Mouse (Mus musculus): ENCODE measurements around the gene Vamp8. TPM values are rescaled to one million over a fixed set of nuclear protein-coding genes. Genes with fewer than 3 reads are reported as not detected.

Gene Vamp8
- total RNA-seq, 2 experiments from 2014 or later = 95.9 to 102 TPM

DNA sequence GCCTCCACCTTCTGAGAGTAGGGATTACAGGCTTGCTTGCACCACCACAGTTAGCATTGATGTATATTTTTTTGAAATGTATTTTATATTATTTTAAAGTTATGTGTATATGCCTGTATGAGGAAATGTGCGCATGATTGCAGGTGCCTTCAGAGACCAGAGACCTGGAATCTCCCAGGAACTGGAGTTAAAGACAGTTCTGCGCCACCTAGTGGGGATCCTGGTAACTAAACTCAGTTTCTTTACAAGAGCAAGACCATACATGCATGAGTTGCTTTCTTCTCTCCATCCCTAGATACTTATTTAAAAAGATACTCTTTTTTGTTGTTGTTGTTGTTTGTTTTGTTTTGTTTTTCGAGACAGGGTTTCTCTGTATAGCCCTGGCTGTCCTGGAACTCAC, 19.1 kb upstream of the Vamp8 start:
- intact Hi-C loops (cut with DNase I) = loop anchor here (5.0 kb wide), 2 partner anchors 47 to 127 kb away; no protein-coding TSS in a partner anchor
- DNase-seq = peak; percentile 55 to 79

DNA sequence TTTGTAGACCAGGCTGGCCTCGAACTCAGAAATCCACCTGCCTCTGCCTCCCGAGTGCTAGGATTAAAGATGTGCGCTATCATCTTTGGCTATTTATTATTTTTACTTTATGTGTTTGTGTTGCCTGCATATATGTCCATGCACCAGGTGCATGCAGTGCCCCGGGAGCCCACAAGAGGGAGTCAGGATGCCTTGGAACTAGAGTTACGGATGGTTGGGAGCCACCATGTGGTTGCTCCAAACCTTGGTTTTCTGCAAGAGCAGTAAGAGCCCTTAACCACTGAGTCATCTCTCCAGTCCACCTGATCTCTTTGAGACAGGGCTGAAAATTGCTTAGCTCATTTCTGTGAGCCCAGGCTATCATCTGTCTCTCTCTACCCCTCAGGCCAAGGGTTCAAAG, 16.6 kb upstream of the Vamp8 start:
- peak; percentile 87 to 92 for DNase-seq
- intact Hi-C loops (cut with DNase I) = loop anchor here (1.0 to 5.0 kb wide), 3 partner anchors 45 to 159 kb away; no protein-coding TSS in a partner anchor

DNA sequence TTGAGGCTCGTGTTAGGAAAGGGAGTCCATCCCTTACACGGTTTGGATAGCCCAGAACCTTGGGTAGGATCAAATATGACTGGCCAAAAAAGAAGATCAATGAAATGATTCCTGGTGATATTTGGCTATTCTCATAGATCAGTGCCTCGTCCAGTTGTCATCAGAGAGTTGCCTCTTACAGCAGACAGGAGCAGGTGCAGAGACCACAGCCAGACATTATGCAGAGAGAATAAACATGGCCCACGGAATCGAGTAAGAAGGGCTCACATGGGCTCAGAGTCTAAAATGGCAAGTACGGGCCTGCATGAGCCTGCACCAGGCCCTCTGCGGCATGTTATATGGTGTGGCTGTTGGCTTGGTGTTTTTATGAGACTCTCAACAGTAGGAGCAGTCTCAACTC, 14.9 kb upstream of the Vamp8 start:
- no peak for DNase-seq
- intact Hi-C loops (cut with DNase I) = loop anchor here (5.0 kb wide), 2 partner anchors 43 to 123 kb away; no protein-coding TSS in a partner anchor

DNA sequence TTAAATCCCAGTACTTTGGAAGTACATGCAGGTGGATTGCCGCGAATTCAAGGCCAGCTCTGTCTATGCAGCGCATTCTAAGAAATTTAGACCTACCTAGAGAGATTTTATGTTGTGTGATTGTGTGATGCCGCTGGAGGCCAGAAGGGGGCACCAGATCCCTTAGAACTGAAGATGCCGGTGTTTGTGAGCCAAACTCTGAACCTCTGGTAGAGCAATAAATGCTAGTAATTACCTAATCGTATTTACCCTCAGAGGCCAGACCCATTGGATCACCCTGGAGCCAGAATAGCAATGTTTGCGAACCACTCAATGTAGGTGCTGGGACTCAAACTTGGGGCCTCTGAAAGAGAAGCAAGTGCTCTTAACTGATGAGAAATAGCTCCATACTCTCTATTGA, 11.4 kb upstream of the Vamp8 start:
- intact Hi-C loops (cut with DNase I) = no loop called here
- DNase-seq = peak; percentile 78 to 88

DNA sequence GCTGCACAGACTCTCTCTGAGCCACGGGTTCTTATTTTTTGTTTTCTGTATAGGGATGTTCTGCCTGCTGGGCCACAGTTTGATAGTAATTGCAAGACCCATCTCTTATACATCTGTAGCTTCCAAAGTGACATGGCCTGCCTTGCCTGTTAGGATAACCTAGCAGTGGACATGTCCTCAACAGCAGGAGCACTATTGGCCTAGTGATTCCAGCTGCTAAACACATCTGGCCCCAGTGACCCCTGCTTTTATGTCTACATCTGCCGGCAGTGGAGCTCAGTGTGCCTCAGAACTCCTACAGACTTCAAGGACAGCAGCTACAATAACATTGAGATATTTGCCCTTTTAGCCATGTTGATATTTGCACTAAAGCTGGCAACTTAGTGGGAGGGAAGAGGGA, 9.5 kb upstream of the Vamp8 start:
- intact Hi-C loops (cut with DNase I) = no loop called here
- DNase-seq = no peak

DNA sequence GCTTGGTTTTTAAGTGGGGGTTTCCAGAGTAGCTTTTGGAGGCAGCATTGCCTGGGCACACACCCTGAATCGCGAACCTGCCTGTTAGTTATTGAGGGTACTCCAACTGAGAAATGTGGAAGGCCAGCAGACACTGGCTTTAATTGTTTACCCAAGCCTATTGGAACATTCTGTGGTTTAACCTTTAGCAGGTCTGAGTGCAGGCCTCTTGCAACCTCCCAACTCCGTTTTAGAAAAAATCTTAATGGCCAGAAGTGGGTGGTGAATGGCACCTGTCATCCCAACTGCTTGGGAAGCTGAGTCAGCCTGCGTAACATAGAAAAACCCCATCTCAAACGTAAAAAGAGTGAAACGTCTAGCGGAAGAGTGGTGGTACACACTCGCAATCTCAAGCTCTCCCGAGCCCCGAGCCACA, 6.3 kb upstream of the Vamp8 start:
- intact Hi-C loops (cut with DNase I) = no loop called here
- DNase-seq = no peak

DNA sequence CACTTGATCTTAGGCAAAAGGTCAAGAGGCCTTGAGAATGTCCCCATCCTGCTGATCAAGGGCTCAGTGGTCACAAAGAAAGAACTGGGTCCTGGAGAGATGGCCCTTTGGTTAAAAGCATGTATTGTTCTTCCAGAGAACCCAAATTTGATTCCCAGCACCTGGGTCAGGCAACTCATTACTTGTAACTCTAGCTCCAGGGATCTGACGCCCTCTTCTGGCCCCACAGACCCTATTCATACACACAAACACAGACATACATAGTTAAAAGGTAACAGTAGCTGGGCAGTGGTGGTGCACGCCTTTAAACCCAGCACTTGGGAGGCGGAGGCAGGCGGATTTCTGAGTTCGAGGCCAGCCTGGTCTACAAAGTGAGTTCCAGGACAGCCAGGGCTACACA, 1.8 kb upstream of the Vamp8 start:
- no peak for DNase-seq
- intact Hi-C loops (cut with DNase I) = loop anchor here (5.0 kb wide), 1 partner anchor 110 kb away; no protein-coding TSS in a partner anchor

DNA sequence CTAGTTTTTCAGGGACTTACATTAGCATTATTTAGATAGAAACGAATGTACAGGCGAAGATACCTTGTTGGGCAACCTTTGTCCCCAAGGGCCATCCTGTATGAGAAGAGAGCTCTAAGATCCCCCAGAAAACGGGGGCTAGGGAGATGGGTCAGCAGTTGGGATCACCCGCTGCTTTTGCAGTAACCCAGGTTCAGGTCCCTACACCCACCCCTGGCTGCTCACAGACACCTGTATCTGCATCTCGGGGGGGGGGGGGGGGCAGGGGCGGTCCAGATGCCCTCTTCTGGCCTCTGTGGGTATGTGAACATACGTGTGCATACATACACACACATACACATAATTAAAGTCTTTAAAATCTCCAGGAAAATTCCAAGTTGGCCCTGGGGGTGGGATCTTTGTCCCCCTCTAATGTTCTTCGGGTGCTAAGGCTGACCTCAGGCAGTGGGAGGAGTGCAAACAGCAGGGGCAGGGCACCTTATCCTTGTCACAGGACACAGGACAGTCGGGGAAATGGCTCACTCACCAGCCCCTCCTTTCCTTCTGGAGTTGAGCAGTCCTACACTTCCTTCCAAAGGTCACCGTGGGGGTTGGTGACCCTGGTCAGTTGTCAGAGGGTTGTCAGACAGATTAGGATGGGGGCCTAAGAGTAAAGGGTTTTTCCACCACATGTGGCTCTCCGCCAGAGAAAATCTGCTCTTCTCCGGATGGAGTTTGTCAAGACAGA, 455 bp upstream of the Vamp8 start:
- peak; percentile 77 to 80 for DNase-seq
- intact Hi-C loops (cut with DNase I) = loop anchor here (5.0 kb wide), 1 partner anchor 109 kb away; no protein-coding TSS in a partner anchor

DNA sequence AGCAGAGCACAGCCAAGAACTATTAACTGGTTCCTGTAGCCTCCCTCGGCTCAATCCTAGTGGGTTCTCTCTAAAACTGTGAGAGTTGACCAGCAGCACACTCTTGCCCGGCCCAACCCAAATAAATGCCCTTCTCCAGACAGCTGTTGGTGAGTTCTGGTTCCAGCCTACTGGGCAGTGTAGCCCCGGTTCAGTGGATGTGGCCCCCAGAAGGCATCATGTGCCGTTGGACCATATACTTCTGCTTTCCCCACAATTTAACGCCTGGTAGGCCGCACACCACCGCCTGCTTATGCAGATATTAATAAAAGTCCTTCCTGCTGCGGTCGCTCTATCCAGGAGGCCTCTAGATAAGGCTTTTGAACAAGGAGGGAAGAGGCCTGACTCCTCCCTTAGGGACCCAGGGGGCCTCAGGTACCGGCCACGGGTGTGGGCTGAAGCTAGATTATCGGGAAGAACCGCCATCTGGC, 997 bp downstream of the Vamp8 start:
- DNase-seq = no peak
- intact Hi-C loops (cut with DNase I) = no loop called here

DNA sequence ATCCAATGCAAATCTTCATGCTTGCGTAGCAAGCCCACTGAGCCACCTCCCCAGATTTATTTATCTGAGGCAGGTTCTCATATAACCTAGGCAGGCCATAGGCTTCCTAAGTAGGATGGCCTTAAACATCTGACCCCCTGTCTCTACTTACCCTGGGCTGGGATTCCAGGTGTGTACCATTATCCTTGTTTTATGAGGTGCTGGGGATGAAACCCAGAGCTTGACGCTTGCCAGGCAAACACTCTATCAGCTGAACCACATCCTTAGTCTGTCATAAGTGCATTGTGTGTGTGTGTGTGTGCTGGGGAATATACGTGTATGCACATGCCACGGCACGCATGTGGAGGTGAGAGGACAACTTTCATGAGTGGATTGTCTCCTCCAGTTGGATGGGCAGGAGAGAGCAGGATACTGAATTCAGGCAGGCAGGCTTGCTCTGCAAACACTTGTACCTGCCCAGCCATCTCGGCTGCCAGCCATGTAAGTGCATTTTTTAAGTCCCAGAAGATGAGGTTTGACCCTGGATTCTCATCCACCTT, 1.6 kb downstream of the Vamp8 start:
- intact Hi-C loops (cut with DNase I) = no loop called here
- no peak for DNase-seq

DNA sequence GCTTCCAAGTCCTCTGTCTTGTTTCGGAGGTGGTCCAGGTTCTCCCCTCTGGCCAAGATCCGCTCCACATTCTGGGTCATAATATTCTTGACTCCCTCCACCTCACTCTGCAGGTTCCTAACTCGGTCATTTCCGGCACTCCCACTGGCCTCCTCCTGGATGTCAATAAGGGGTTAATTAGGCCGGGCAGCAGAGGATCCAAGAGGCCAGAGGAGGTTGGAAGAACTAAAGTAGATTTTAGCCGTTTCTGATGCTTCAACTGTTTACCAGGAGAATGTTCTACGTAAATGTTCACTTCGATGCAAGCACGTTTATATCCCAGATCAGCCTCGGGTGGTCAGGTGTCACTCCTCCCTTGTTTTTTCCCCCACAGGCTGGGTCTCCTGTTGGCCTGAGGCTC, 2.2 kb downstream of the Vamp8 start:
- intact Hi-C loops (cut with DNase I) = no loop called here
- DNase-seq = no peak

DNA sequence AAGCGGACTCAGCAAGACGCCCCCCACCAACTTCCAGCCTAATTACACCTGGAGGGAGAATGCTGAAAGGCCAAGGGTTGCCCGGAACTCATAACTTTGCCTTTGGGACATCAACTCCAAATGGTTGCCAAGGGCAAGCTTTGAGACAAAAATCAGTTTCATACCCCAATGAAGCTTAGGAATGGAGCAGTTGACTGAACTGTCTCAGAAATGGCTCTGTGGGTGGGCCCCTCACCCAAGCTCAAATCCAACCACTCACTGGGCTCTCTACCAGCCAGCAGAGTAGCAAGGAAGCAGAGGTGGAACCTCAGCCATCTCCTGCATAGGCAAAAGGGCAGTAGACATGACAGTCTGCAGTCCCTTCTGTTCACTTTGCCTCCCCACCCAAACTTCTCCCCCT, 2.7 kb downstream of the Vamp8 start:
- intact Hi-C loops (cut with DNase I) = no loop called here

DNA sequence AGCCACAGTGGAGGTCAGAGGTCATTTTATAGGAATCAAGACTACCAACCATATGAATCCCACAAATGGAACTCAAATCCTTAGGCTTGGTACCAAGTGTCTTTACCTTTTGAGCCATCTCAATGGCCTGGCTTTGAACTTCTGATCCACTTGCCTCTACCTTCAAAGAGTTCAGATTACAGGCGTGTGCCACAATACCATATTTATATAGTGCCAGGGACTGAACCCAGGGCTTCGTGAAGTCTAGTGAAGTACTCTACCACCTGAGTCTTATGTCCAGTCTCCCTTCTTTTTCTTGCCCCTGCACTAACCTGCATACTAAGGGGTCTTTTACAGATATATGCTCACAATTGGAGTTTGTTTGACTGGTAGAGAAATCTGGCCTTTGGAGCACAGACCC, 3.9 kb downstream of the Vamp8 start:
- DNase-seq = no peak
- intact Hi-C loops (cut with DNase I) = no loop called here

More for the DNA sequence above, 2.7 kb downstream of the Vamp8 start:
- DNase-seq = no peak

DNA sequence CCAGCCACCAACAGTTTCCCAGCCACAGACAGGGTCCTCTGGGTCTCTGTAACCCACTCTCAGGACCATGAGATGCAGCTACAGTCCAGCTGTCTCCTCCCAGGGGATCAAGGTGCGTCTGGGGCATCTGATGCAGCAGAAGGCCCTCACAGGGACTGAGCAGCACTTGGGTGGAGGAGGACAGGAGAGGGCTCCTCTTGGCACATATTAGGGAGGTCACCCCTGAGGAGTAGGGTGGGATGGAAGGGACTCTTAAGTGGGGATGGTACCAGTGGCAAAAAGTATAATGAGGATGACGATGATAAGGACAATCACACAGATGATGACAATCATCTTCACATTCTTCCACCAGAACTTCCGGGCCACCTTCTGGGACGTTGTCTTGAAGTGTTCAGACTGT, 5.2 kb downstream of the Vamp8 start:
- no peak for DNase-seq
- intact Hi-C loops (cut with DNase I) = no loop called here

DNA sequence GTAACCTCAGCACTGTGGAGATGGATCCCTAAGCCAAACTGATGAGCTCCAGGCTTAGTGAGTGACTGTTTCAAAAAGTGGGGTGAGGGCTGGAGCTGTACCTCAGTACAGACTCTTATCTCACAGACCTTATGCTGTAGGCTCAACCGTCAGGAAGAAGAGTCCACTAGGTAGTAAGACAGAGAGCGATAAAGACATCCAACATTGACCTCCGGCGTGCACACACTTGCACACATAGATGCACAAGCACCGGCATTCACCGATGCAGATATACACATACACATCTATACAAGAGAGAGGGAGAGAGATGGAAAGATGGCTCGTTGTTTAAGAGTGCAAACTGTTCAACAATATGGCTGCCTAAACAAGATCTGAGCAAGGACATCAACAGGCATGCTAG, 6.6 kb downstream of the Vamp8 start:
- intact Hi-C loops (cut with DNase I) = no loop called here

DNA sequence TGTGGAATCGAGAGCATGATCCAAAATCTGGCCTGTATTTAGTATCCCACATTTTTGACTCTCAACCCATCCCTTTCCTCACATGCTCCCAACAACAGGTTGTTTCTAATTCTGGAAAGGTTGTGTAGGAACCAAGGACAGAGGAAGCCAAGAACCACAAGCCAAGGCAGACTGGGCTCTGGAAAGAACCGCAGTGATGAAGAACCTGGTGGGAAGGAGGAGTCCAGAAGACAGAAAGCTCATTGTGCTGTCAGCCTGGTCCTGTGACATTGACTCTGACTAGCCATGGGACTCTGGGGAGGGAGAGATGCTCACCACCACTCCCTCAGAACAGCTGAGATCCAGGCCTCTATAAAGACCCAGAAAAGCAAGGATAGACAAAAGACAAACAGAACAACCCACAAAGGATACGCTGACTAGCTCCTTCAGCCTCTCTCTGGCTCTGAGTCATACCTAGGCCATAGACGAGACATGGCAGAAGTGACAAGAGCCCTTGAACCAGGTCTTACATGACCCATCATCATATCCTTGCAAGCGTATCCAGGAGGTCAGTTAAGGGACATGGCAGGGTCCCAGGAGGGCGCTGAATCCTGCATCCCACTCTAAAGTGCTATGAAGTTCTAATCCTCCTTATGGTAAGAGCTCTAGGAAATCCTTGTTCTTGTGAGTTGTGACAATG, 7.2 kb downstream of the Vamp8 start:
- DNase-seq = no peak
- intact Hi-C loops (cut with DNase I) = no loop called here

More for the DNA sequence above, 6.6 kb downstream of the Vamp8 start:
- no peak for DNase-seq

DNA sequence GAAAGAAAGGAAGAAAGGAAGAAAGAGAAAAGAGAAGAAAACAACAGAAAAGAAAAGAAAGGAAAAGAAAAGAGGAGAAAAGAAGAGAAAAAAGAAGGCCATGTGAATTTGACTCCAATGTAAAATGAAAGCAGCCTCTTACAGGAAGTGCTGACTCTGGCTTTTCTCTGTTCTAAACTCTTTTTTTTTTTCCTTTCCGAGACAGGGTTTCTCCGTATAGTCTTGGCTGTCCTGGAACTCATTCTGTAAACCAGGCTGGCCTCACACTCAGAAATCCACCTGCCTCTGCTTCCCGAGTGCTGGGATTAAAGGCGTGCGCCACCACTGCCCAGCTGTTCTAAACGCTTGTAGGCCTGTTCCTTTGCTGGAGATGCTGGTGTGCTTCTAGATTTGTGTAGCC, 8.0 kb downstream of the Vamp8 start:
- no peak for DNase-seq
- intact Hi-C loops (cut with DNase I) = no loop called here

DNA sequence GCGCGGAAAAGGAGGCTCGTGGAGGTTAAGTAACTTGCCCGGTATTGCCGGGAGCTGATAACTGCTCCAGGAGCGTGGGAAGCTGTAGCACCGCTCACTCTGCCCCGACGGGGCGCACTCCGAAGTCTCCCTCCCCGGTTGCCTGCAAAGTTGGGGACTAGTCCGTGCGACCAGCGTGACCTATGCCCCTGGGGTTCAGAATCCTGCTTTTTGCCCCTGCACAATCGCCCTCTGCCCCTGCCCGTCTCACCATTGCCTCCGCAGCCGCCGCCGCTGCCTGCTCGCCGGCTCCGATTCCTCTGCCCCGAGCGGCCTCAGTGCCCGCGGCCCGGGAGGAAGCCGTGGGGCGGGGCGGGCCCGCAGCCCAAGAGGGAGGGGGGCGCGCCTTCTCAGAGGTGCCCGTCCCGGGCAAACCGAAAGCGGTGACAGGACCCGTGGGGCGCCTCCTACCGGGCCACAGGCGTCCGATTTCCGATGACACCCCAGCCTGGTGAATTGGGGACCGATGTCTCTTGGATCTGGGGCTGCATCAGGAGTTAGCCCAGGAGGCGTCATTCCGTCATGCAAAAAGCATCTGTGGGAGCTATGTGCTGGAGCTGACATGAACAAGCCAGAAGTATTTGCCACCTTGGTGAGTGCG, 10.3 kb downstream of the Vamp8 start, which contains the start of gene Vamp5:
Vamp5 (minus strand) TSS at position 338 of the 640 bp plus-strand sequence.
- intact Hi-C loops (cut with DNase I) = no loop called here
- peak; percentile 88 for DNase-seq

DNA sequence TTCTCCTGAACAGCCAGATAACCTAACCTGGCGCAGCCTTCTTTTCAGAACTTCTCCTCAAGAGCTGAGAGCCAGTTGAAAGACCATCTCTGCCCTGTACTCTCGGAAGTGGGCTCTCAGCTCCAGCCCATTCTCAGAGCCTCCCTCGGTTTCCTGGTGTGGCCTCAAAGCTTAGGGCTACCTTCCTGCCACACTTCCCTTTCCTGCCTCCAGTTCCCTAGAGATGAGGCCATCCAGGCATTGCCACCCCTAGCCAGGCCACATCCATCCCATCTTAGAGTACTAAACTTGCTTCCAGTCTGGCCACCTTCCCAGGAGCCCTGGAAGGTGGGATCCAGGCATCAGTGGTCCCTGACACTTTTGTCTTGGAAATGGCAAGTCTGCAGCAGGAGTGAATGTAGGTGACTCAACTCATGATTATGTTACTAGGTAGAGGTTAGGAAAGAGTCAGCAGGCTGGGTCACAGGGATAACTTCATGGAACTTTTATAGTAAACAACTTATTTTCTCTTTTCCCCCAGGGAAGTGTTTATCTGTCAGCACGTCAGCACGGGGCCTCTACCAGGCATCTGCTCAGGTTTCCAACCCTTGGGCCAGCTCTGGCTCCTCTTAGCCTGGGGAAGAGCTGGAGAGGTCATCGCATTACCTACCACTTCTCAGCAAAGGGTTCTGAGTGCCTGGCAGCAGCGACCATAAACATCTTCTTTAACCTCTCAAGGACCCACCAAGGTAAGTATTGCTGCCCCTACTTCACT, 10.9 kb downstream of the Vamp8 start:
- intact Hi-C loops (cut with DNase I) = no loop called here
- DNase-seq = peak in 1 of 2 experiments; percentile 41

DNA sequence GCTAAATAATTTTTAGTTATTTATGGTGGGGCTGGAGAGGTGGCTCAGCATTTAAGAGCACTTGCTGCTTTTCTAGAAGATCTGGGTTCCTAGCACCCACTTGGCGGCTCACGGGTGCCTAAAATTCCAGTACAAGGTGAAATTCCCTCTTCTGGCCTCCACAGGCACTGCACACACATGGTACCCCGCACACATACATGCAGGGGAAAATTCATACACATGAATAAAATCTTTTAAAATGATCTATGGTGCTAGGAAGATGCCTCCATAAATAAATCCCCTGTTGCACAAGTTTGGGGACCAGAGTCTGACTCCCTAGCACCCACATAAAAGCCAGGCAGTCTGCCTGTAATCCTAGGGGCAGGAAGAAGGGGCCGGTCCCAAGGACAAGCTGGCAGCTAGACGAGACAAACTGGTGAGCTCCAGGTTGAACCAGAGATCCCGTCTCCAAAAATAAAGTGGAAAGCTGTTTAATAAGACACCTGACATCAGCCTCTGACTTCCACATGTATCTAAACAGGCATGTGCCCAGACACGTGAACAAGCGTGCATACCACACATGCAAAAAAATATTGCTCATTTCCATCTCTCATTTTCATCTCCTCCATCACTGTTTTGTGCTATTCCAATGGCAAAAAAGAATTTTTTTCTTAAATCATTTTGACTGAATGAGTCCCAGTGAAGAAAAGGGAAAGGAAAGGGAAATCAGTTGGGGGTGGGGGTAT, 11.8 kb downstream of the Vamp8 start:
- no peak for DNase-seq
- intact Hi-C loops (cut with DNase I) = no loop called here

All from heart, postnatal 10 days (tissue).